Mouse (Mus musculus) layer of hippocampus, postnatal 10 days (tissue): ENCODE measurements around the gene Iars2. TPM values are rescaled to one million over a fixed set of nuclear protein-coding genes. Genes with fewer than 3 reads are reported as not detected.

Experiments used
- DNase-seq, 2 experiments: peaks; one replicate each; pipeline ENCODE4 v3.0.0; 2021; ENCODE audit warnings: low spot score in 2 of 2
- long read RNA-seq: library from polyadenylated mRNA; stranded (forward); transcript quantifications from one replicate; pipeline ENCODE4 v2.0.0, GENCODE M21; 2023
- total RNA-seq, 2 experiments: library from RNA; stranded (reverse); gene quantifications; 2 replicates each; pipeline ENCODE4 v1.2.3; 2021

Gene Iars2
- 10 to 100 TPM; 30.2 to 35.5 TPM for total RNA-seq
- long read RNA-seq, full-length matches to known transcripts: 21 of 32 reads
- long read RNA-seq, partial matches to known transcripts: 7 of 32 reads
- long read RNA-seq, other reads (novel, unspliced or antisense): 4 of 32 reads

DNA sequence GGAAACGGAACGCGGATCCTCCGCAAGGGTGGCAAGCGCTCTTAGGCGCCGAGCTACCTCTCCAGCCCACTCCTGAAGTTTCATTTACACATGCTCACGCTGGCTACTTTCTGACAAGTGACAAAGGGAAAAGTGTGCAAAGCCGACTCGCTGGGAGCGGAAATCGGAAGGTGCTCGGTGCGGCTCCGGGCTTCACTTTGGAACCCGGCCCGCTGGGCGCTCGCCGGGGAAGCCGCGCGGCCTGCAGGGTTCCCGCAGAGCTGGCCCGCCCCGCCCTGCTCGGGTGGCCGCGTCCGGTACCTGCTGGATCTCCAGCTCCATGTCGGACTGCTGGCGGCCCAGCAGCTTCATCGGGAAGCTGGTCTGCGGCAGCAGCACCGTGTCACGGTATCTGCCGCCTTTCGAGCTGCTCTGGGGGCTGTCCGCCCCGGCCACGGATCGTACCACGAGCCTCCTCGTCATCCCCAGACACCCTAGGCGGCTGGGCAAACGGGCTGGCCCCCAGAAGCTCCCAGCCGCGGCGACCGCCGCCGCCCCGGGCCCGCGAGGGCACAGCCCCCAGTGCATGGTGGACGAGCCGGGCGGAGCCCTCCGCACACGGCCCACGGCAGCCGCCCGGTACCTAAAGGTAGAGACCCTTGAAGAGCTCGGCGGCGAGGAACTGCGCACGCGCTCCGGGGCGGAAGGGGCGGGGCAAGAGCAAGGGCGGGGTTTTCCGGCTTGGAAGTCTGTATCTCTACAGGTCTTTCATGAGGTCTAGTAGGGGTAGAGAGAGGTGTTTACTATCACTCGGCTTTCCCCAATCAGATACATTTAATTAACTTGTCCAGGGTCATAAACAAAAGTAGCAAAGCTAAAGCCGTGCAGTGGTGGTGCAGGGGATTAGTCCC lies at the start of gene Iars2:
TSS of gene Iars2 (minus strand) at position 676 of the 890 bp plus-strand sequence.
- peak; percentile 89 to 93 for DNase-seq

DNA sequence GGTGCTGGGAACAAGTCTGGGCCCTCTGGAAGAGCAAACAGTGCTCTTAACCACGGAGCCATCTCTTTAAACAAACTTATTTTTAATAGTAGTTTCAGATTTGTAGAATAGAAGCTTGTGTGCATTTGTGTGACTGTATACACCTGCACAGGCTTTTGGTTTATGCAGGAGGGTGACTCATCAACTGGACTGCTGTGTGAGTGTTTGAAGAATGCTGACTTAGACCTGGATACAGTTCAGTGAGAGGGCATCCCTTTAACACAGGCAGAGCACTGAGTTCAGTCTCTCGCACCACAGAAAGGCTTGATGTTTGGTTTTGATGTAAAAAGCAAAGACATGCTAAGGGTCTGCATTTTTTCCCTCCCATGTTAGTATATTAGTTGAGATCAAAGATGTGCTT lies 48.2 kb upstream of the Iars2 start:
- DNase-seq: no peak

DNA sequence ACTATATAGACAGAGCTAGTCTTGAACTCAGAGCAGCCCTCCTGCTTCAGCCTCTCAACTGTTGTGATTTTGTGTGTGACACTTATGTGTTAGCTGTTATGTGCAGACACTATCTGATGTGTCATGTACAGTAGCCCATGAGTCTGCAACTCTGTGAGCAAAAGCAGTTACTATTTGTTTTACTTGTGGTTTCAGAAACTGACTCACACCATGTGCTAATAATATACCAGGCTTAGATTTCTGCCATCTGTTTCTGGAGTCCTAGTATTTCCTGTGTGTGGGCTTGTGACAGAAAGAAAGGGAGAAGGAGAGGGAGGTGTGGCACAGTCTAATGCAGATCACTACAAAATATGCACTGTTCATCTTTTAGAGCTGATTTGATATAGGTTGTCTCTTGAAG lies 47.2 kb upstream of the Iars2 start:
- DNase-seq: no peak

DNA sequence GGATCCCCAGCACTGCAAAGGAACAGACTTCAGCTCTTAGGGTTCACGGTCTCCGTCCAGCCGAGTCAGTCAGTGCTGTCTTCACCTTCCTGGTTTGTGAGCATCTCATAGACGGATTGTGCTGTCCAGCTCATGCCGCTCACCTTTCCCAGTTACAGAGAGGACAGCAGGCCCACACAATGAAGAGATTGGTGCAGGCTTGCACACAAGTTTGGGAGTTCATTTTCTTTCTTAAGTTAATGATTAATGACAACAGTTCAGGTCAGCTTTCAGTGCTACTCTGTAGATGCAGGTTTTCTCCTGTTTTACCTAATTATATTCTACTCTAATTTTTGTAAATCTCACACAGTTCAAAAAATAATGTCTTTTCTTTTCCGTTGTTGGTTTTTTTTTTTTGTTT lies 40.8 kb upstream of the Iars2 start:
- DNase-seq: no peak

DNA sequence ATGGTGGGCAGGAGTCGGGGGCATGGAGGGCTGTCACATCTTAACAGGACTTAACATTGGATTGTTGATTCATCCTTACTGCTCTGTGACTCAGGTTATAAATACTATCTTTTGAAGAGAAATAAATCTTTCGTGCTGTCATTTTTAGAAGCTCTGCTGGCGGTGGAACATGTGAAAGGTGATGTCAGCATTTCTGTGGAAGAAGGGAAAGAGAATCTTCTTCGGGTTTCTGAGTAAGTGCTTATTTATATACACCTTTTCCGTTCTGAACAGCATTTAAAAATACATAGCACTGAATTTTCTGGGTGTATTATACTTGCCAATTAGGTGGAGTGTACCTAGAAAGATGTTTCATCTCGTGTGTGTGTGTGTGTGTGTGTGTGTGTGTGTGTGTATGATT lies 38.2 kb upstream of the Iars2 start:
- DNase-seq: no peak

DNA sequence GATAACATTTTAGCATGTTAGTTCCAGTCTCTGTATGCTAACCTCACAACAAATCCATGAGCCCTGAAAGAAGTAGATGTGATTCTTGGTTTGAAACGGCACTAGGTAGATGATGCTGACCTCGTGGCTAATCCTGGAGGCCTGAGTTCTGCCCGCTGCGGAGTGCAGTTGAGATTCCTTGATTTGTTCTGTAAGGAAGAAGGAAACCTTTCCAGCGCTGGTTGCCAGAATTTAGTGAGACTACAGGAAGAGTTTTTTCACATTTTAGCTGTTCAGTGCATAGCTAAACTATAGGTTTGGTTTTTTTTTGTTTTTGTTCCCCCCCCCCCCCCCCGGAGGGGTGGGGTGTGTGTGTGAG lies 35.0 kb upstream of the Iars2 start:
- no peak for DNase-seq

DNA sequence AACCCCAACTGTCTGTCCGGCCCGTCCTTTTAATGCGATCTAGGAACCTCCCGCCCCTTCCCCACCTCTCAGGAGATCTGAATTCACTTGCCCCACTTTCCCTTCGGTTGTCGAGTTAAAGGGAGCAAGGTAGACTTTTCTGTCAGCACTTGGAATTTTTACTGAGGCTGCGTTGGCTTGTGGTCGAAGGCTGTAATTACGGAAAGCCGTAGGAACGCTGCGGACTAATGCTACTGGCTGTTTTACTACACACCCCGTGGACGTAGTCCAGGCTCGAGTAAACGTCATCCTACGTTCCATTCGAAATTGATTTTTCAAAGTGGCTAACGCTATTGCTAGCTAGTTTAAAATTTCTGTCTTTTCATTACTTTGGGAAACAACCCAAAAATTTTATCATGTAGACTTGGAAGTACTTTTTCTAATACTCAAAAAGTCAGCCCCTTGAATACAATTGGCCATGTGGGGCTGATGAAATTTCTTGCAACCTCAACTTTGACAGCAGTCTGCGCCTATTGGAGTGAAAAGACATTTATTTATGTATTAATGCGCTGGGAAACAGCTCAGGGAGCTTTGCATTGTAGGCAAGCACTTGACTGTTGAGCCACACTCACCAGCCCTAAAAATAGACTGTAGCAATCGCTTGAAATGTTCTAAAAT lies 34.5 kb upstream of the Iars2 start:
- peak; percentile 38 to 39 for DNase-seq

DNA sequence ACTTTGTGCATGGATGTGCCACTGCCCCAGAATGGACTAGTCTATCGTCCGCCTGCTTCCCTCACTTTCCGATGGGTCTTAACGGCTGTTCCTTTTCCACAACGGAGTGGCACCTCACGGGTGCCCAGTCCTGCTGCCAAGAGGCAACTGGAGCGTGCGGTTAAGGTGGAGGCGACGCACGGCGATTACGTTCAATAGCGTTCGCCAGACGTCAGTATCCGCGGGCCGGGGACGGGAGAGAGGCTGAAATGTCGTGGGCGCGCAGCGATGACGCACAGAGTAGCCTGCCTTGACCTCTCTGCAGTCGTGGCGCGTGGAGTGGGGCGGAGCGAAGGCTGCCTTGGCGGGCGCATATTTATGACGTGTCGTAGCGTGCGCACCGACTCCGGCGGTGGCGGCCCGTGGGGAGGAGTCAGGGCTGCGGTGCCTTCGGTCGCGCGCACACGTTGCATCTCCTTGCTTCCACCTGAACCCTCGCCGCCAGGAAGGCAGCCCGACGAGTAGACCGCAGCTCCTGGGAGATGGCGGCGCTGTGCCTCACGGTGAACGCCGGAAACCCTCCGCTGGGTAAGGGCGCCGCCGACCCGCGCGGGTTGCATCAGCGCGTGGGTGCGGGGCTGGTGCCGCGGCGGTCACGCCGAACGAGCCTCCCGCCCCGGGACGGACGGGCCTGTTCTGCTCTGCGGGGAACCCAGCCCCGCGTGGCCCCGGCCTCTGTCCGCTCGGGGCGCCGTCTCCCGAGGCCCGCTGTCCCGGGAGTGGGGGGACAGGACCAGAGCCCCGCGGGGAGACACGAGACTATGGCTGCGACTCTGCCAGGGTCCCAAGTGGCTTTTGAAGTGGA lies 33.7 kb upstream of the Iars2 start, which contains the start of gene Eprs:
TSS of gene Eprs (plus strand) at position 368 of the 844 bp plus-strand sequence.
- peak; percentile 99 for DNase-seq

DNA sequence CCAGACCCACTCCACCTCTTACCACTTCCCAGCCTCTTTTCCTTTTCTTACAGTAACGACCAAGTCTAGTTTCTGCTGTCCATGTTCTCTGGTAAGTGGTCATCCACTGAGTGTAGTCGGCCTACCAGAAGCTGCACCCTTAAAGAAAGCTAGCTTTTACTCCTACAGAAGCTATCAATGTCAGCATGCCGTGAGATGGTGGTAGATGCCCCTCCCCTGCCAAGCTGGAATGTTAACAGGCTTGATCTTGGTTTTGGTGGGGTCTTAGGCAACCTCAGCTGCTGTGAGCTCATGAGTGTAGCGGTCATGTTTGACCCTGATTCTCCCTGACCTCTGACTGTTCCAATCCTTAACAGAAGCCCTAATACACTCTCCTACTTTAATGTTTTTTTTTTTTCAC lies 29.0 kb upstream of the Iars2 start:
- no peak for DNase-seq

DNA sequence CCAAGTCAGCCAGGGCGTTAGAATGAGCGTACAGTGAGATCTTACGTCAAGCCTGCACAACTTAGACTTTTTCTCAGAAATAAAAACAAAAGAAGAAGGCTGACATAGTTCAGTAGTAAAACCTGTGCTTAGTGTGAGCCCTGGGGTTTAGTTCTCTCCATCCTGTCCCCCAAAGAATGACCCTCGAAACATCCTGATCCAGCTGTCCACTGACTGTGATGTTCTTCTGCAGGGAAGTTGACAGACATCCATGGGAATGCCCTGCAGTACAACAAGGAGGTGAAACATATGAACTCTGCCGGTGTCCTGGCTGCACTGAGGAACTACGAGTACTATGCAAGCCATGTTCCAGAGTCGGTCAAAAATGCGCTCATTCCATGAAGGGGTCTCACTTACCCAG lies 27.1 kb upstream of the Iars2 start:
- DNase-seq: no peak

DNA sequence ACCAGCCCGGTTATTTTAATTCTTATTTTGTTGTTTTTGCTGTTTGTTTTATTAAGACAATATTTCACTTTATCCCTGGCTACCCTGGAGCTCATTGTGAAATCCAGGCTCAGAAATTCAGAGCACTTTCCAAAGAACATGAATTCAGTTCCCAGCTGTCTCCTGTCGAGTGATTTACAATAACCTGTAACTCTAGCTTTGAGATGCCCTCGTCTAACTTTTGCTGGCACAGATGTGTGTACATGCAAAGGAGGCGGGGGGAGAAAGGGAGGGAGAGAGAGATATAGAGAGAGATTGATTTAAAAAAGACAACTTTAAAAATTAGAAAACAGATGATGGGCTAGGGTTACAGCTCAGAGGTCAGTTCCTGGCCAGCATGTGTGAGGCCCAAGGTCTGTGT lies 25.5 kb upstream of the Iars2 start:
- DNase-seq: no peak

DNA sequence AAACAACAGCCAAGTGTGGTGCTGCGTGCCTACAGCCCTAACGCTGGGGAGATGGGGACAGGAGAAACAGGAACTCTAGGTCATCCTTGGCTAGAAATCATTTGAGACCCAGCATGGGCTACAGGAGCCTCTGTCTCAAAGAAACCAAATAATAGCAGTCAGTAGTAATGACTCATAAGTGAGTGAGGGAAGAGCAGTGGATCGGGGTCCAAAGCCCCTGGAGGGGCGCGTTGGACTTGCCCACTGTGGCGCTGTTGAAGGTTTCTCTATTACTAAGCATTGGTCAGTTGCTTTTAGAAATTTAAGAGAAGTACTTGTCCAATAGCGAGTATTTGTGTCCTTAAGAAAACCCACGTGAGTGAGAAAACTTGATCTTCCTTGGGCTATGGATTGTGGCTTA lies 24.2 kb upstream of the Iars2 start:
- DNase-seq: no peak

DNA sequence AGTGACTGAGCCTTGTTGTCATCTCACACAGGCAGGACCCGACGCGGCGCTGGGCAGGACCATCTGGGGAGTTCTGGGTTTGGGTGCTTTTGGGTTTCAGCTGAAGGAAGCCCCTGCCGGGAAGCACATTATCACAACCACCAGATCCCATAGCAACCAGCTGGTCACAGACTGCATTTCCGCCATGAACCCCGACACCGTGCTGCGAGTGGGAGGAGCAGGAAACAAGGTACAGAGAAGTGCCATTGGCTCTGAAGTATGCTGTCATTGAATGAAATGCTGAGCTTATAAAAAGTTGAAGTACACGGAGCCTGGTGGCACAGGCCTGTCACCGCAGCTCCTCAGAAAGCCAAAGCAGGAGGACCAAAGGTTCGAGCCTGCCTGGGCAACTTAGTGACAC lies 23.0 kb upstream of the Iars2 start:
- no peak for DNase-seq

DNA sequence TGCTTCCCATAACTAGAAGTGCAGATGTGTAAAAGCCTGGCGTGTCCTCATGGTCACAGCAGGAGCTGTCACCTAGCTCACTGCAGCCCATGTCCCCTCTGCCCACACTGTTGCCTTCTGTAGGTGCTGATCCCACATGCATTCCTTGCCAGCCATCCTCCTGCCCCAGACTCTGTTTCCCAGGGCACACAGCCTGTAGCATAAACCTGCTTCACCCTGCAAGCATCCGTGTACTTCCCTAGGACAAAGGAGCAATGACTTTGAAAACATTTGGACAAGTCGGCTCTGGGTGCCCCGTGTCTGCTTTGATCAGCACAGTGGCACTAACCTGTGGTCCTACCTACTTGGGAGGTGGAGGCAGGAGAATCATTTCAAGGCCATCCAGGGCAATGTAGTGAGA lies 21.4 kb upstream of the Iars2 start:
- no peak for DNase-seq

DNA sequence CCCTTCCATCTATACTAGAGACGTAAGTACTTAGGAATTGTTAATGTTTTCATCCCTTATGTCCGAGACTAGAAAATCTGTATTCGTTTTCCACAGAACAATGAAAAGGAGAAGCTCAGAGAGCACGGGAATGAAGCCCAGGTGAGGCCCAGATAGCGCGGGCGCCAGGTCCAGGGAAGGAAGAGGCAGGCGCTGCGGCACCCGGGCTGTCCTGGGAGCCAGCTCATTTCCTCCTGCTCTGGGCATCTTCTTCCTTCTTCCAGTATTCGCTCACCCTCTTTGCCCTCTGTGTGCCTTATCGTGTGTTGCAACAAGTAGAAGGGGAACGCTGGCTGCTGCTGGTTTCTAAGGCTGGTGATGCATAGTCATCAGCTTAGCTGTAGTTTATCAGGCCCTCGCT lies 20.5 kb upstream of the Iars2 start:
- no peak for DNase-seq

DNA sequence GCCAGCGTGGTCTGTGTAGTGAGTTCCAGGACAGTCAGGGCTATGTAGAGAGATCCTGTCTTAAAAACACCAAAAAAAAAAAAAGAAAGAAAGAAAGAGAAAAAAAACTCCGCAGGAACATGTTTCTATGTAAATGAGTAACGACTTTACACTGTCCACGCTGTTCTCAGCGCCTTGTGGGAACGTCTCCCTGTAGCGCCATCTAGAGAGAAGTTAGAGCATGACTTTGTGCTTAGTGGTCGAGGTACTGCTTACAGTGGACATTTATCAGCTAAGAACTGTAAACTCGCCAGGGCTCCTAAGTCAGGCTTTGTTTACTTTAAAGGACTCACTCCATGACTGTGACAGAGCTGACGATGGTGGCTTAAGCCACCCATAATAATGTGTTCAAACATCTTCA lies 17.0 kb upstream of the Iars2 start:
- no peak for DNase-seq

DNA sequence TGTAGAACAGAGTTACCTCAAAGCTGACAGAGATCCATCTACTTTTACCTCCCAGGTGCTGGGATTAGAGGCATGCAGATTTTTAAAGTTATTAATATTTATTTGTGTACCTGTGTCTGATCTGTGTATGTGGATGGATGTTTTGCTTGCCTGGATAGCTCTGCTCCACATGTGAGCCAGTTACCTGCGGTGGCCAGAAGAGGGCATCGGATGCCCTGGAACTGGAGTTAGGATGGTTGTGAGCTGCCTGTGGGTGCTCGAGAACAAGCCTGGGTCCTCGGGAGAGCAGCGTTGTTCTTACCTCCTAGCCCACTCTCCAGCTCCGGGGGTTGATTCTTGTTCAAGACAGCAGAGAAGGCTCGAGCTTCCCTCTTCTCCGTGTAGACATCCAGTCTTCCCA lies 14.2 kb upstream of the Iars2 start:
- no peak for DNase-seq

DNA sequence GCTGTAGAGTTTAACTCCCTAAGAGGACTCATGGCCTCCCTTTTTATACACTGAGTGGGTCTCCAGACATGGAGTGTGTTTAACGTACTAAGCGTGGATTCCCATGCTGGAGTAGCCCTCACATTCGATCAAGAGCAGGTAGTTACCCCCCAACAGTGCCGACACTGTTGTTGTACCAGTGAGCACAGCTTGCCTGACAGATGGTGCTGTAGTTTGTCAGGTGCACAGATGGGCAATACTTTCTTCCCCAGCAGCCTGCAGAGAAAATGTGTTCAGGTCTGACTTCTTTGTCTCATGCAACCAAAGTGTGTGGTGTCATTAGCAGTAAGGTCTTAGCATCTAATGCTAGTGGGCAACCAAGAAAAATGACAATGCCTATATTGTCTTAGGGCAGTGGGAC lies 13.2 kb upstream of the Iars2 start:
- no peak for DNase-seq

DNA sequence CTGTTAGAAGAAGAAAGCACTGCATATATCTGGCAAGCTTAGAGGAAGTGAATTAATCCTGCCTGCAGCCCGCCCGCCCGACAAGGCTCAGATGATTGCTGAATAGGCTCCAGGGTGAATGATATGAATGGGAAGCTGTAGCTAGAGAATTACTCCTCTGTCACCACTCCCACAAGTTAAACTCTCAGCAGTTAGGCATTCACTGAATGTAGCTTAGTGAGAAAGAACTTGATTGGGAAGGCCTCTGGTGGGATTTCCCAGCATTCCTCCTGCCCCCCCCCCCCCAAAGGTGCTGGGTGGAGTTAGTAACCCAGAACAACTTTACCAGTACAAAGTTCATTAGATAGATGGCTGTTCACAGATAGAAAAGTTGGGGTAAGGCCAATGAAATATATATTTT lies 7.3 kb upstream of the Iars2 start:
- DNase-seq: no peak

DNA sequence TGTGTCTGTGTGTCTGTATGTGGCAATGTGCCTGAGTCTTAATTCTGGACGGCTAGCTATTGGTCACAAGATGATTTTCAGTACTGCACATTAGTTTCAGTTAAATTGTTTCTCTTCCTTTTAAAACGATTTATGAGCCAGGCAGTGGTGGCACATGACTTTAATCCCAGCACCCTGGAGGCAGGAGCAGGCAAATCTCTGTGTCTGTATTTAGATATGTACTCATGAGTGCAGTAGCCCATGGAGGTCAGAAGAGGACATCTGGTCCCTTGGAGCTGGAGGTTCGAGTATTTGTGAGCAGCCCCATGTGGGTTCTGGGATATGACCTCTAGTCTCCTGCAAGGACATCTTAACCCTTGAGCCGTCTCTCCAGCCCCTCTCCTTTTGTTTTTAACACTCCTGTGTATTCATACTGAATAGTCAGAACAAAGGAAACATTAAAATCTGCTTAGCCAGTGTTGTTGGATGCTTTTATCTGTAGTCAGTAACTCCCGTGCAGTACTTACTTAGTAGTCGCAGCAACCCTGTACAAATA lies 6.1 kb upstream of the Iars2 start:
- DNase-seq: no peak

DNA sequence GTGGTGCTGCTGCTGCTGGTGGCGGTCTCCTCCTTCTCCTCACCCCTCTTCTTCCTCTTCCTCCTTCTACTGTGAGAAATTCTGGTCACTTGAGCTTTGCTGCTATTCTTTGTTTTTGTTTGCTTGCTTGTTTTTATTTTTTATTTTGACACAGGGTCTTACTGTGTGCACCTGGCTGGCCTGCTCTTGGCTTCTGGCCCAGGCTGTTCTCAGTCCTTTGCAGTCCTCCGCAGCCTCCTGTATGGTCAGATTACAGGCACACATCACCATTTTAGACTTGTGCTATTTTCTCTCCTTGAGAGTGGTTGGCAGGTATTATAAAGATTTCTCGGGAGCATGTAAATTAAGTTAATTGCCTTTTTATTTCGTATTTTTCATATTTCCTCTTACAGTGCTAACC lies 4.9 kb upstream of the Iars2 start:
- no peak for DNase-seq
